Mouse (Mus musculus) heart, adult 11 months (tissue): ENCODE measurements around the gene Dusp7.

Experiments used
- DNase-seq: peaks from one replicate; pipeline ENCODE4 v3.0.0; 2022

The Dusp7 gene

DNA sequence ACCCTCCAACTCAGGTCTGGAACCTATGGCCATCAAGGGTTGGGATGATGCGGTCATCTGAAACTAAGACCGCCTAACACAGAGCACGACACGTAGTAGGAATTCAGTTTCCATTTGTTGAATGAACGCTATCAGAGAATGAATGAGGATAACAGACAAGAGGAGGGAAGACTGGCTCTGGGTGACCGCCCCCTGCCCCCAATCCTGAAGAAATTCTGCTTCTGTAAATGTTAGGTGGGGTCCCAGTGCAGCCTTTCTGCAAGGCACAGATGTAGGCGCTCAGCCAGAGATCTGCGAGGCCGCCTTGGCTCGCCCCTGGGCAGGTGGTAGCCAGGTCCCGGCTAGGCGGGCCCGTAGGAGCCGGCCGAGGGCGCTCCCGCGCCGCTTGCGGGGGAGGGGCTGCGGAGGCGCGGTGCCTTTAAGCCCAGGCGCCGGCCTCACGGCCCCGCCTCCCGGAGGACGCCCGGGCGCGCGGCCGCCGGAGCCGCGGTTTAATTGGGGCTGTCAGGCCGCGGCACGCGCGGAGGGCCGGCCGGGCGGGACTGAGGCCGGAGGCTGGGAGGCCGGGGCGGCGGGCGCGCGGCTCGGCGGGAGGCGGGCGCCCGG, at the start of gene Dusp7:
Gene Dusp7 (plus strand): TSS at position 521 of the 606 bp plus-strand sequence.
- DNase-seq, result peak; percentile 99

DNA sequence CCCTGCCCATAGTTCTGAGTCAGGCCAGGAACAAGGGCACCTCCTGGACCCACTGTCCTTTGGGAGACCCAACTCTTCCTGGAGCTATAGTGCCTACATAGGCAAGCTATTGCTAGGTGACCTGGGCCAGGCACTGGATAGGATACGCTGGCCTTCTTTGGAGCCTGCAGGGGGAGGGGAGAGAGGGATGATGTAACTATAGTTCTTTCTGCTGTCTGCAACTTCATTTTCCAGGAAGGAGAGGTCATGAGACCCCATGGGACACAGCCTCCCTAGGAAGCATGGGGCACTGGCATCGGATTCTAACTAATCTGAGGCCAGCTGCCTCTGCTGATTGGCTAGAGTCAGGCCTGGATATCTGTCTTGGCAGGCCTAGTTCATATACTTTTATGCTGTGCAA, 49.3 kb upstream of the Dusp7 start:
- DNase-seq, result peak; percentile 96

DNA sequence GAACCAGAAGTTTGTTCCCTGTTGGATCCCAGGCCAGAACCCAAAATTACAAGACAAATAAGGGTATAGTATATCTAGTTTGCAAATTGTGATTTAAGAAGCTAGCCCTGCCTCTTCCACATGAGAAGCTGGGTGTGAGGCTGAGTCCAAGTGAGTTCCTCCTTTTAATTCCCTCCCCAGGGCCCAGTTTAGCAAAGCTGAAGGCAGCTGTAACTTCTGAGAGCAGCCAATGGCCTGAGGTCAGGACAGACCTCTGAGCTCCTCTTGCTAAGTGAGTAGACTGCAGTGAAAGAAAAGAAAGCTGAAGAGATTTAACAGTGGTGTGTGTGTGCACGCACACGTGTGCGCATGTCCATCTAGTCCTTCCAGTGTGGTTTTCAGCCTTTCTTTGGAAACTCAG, 45.9 kb upstream of the Dusp7 start:
- DNase-seq, result peak; percentile 96

DNA sequence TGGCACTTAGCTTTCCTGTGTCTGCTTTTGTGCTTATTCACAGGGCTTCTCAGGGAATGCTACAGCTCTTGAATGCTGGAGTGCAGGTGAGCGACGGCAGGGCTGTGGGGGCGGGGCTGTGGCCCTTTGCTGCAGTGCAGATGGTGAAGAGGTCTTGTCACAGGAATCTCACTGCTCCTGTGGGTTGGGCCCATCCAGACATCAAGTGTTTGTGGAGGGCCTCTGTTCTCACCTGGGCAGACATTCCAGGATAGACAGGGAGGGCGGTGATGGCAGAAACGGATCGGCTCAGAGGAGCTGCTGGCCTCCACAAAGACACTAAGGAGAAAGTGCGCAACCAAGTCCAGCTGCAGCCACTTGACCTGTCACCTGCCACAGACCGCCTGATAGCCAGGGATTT, 42.2 kb upstream of the Dusp7 start:
- no peak for DNase-seq

DNA sequence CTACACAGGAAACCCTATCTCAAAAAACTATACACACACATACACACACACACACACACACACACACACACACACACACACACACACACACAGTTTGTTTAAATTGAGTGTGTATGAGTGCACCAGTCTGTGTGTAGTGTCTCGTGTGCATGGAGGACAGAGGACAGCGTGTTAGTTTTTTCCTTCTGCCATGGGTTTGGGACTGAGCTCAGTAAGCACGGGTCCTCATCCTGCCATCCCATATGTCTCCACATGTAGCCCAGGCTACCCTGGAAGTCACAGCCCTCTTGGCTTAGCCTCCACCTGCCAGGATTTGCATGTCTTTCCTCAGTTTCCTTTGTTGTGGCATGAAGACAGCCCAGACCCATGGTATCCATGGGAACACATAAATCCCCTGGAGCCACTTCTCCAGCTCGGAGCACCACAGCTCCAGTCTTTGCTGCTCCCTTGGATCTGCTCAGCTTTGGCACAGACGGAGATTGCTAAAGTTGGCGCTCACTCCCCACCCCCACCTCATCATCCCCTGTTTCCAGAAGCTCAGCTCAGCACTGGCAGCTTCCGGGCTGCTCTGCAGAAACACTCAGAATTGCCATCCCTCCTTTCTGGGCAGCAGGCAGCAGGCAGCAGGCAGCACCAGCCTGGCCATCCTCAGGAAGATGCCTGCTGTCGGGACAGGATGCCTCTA, 41.2 kb upstream of the Dusp7 start:
- no peak for DNase-seq

DNA sequence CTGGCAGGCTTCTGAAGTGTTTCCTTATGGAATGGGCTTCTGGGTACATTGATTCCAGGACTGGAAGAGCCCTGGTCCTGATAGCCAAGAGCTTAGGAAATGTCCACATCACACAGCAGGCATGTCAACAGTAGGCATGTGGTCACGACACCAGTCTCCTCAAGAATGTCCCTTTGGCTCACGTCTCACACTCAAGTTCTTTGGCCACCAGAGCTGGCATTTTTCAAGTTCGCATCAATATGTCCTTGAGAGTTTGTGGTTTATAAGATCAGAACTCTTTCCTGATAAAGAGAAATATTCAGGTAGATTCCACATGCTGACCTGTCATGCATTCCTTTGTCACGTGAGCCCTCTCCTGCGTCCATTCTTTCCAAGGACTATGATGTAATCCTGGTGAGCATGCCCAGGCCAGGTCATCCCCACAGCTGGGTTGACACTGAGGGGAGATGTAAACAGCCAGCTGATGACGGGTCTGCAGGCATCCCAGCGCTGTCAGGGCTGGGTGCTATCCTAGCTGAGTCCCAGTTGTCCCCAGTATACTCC, 40.3 kb upstream of the Dusp7 start:
- peak; percentile 91 for DNase-seq

DNA sequence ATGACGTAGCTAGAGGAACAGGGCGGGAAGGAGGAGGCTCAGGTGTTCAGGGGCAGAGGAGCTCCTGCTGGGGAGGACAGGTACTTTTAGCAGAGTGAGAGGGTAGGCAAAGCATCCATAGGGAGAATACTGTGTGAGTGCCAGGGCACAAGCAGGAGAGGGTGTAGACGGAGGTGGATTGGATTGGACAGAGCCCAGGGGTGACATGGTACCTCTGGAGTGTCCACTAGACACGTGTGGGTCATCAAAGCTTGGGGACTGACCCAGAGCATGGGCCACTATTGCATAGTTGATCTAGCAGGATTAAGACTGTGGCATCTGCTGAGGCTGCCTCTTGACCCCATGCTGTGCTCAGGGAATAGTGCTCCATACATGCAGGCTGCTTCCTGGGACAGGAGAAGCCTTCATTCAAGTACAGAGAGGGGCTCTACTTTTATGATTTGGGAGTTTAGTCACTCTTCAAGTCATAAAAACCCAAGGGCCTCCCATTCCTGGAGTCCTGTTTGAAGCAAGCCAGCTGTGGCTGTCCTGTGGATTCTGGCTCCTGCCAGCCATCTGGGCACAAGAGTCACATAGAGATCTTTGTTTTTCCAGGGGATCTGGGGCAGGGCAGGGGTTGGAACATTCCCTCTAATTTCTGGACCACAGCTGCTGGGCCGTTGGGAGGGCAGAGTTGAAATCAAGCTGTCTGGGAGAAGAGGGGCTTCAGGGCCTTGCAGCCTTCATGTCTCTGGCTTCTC, 39.5 kb upstream of the Dusp7 start:
- DNase-seq, result no peak

DNA sequence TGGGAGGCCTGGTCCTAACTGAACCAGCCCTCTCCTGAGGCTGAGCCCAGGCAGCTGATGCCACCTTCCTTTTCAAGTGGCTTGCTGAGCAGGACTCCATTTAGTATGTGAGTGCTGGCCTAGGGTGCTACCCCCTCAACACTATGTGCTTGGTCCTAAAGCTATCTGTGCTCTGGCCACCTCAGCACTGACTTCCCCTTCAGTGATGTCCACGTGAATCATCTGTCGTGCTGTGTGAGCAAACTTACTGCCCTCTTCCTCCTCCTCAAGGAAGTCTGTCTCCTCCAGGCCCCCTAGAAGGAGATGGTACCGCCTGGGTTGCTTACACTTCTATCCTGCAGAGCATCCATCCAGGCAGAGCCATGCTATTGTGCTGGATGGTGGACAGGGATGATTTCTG, 35.7 kb upstream of the Dusp7 start:
- DNase-seq, result no peak

DNA sequence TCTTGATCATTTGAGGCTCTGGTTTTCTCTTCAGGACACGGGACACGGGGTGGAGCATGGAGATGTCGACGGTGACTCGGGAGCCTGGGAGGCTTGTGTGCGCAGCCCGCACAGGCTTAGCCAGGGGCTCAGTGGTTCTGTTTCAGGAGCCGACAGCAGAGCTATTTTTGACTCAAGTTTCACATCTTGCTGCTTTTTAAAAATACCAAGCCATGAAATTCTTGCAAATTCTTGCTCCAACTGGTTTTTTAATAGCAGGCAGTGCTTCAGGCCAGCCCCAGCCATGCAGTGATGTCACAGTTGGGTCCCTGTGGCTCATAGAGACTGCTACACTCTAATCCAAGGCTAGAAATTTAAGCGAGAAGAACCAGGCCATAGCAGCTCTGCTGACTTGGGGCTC, 30.8 kb upstream of the Dusp7 start:
- no peak for DNase-seq

DNA sequence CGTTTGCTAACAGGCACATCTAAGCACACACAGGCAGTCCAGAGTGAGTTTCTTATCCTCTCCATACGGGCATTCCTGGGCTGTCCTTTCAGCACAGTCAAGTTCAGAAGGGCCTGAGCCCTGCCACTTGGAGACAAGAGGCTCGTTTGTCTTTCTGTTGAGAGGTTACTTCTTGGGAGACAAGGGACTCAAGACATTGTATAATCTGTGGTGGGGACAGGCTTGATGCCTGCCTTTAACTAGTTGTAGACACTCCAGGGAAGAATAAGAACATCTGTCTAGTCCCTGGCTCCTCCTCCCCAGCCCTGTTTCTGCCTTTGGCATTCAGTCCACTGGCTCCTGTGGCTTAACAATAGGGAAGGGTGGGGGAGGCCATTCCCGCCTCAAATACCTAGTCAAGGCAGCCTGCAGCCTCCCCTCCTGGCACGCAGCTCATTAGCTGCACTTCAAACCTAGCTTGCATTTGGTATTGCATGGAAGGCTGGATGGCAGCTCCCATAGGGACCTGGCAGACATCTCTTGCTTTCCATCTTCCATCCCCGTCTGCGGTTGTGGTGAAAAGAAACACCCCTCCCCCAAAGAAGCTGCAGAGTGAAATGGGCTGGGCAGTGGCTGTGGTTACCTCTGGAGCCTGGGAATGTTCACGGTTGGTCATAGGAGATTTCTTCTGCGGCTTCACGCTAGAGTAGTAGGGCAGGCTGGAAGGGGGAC, 29.8 kb upstream of the Dusp7 start:
- no peak for DNase-seq

DNA sequence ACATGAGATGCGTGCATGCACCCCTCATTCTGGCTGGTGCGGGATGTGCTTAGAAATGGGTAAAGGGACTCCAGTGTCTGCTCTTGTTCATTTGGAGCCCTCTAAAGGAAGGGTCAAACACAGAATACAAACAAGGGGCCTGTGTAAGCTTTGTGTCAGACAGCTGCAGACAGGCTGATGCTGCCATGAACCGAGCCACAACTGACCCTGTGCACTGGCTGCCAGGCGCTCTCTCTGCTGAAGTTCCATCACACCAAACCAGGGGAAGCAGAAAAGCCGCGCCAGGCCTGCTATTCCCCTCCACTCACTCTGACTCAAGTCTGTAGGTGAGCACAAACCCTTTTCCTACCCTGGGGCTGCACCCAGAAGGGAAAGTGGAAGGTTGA, 29.3 kb upstream of the Dusp7 start:
- DNase-seq, result no peak

DNA sequence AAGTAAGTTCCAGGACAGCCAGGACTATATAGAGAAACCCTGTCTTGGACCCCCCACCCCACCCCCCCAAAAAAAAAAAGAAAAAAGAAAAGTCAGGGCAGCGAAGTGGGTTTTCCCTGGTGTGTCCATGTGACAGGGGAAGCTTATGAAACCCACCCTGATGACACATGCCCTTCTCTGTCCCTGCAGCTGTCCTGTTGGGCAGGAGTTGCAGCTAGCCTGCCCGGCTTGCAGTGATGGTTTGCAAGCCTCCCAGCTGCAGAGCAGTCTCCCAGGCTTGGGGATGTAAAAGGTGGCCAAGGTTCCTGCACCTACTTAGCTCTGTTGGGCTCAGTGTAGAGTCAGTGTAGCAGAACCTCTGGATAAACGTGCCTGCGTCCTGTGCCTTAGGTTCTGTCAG, 28.7 kb upstream of the Dusp7 start:
- no peak for DNase-seq

DNA sequence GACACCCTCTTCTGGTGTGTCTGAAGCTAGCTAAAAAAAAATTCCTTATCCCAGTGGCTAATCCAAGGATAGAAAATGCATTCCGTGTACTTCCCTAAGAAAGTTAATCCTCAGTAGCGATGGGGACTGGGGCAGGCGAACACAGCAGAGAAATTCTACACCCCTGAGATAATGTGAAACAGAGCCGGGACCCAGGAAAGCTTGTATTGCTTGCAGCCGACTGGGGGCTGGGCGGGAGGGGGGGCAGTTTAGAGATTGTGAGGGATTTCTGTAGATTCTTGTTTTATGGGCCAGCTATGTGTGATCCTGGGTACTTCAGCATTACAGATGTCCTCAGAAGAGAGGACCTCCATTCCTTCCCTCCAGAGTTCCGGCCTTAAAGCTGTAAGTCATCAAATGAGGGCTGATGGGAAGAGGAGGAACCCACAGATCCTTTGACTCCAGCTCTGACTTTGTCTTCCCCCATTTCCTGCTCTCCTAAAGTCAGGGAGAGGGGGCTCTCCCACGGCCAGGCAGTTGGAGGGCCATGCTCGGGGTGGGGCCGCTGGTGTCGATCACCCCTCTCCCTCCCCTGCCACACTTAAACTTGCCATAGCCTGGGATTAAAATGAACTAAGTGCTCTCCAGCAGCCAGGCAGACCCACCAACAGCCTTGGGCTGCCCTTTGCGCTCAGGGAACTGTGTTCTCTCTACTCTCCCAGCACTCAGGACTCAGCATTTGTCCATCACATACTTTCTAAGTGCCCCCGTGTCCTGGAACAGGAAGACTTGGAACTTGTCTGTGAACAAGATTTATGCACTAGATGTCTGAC, 27.7 kb upstream of the Dusp7 start:
- DNase-seq, result no peak

DNA sequence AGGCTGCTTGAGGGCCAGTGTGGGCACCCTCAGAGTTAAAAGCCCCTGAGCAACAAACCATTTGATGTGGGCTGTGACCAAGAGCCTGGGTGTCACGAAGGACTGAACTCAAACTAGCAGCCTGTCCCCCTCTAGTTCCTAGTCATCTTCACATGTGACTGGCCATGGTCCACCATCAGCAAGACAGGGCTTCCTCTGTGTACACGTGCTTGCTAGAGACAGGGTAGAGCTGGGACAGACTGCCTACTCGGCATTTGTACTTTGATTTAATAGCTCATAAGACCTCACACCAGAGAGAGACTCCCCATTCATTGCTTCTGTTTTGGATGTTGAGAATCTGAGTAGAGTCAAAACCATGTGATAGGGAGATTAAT, 27.1 kb upstream of the Dusp7 start:
- DNase-seq, result no peak

DNA sequence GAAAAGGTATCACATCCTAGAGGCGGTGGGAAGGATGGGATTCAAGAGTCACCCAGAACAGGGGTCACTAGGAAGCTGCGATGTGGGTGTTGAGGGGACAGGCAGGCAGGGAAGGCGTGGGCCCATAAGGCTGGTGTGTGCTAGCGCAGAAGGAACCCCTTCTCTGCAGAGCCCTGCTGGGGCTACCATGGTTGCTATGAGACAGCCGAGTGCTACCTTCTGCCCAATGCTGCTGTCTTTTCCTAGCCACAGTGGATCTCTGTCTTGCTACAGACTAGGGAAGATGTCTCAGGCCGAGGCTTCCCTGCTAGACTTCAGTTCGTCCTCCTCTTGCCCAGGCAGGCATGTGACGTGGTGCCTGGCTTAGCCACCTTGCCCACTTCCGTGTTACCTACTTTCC, 25.9 kb upstream of the Dusp7 start:
- no peak for DNase-seq

DNA sequence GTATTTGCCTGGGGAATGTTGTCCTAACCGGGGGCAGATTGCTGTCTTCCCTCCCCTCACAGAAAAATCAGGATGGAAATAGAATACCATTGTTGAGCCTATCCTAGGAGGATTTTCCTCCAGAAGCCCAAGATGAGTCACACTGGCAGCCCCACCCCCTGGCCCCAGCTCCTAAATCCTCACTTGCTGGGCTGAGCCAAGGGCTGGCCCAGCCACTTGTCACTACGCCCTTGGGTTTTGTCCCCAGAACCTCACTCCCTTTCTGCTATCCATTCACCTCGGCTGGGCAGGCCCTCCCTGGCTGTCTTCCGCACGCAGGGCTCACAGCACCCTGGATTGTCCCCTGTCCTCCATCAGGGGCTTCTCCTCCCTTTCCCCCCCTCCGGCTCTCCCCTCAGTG, 23.3 kb upstream of the Dusp7 start:
- peak; percentile 99 for DNase-seq

DNA sequence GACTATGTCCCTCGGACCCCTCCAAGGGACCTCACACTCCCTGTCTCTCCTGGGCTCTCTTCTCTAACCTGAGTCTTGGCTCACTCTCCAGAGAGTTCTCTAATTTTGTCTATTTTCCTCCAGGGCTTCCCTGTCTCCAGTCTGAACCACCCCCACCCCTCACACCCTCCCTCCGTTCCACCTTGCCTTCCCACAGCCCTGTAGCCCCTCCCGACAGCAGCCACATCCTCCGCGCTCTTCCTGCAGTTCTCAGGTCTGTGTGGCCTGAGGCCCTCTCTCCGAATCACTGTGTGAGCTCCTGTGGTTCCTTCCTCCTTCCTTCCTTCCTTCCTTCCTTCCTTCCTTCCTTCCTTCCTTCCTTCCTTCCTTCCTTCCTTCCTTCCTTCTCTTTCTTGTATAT, 22.8 kb upstream of the Dusp7 start:
- no peak for DNase-seq

DNA sequence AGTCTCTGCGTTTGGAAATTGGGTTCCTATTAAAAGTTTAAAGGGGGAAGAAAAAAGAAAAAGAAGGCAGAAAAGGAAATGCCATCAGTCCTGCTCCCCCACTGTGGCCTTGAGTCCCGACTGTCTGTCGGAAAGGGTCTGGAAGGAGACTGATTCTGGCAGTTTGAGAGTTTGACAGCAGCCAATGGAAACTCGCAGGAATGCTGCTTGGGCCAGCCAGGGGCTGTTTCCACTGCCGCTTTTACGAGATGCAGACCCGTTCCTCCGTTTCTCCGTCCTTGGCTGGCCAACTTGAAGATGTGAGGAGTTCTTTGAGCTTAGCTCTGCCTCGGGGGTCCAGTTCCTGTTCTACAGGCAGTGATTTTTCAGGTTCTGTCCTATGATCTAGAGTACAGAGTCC, 20.2 kb upstream of the Dusp7 start:
- DNase-seq, result peak; percentile 87

DNA sequence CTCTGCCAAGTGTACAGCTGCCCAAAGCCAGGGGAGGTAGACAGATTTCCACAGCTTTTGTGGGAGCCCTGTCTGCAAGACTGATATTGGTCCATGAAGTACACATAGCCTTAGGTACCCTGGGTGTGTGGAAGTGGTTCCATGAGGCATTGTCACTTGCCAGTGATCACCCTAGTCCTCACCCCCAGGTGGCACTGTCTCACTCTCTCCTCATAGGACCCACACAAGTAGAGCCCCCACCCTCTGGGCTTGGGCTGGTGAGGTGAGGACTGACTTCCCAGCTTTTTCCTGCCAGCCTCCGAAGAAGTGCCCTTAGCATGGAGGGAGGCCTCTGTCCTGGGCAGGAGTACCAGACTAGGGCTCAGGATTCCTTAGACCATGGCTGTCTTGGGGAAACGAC, 19.4 kb upstream of the Dusp7 start:
- DNase-seq, result peak; percentile 95

DNA sequence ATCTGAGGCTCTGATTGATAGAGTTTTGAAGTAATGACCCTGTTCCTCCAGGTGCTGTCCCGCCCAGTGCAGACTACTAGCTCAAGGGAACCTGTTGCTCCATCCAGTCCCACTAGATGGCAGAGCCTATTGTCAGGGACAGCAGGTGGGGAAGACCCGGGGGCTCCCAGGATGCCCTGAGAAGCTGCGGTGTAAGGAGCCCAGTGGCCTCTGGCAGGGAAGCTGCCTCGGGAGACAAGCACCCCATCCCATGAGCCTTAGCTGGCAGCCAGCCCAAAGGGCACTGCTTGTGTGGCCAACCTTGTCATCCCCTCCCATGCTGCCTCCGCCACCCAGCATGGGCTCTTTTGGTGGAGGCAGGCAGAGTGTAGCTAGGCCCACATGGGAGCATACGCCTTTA, 17.3 kb upstream of the Dusp7 start:
- DNase-seq, result peak; percentile 91

DNA sequence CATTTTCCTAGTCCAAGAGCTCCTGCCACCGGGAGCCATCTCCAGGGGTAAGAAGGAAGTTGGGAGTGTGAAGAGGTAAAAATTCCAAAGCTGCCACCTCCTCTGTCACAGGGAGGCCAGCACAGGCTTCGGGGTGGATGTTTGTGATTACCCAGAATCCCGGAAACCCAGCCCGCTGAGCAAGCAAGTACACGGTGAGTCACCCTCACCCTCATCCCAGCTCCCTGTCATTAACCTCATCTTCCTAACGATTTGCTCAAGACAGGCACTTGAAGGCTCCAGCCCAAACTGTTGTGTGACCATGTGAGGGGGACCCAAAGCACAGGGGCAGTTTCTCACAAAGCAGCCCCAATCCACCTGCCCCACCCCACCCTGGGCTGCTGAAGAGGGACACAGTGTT, 14.7 kb upstream of the Dusp7 start:
- peak; percentile 95 for DNase-seq

DNA sequence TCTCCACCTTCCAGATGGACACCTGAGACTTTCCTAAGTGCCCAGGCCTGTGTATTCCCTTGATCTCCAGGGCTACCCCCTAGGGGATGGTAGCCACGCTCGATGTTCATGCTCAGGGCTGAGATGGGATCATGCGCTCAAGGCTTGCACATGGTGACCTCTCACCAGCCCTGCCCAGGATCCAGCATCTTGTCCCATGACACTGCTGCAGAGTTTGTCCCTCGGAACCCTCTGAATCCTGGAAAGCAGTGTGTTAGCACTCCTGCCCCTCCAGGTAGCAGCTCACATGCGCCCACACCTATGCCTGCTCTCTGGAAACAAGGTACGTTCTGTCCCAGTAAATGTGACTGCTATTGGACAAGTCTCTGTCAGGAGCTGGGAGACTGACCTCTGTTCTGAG, 13.6 kb upstream of the Dusp7 start:
- DNase-seq, result peak; percentile 92
